Comparison of ENCODE assay signal across 20 mouse cellular contexts in the genomic region with DNA sequence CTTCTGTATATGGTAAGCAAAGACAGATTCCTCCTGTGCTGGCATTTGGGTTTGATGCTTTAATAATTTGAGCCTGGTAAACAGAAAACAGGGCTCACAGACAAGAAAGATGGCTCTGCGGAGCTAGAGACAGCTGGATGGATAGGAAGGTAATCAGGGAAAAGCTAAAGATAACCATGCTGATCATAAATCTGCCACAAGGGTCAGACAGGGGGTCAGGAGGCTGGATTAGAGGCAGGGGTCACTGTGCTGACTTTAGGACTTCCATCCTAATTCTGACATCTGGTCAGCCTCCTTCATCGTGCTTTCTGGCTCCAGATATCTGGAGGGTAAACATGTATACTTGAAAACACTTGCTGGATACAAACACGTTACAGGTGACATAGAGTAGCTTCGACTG.
DNase-seq lines count a peak whose midpoint lies in the region; TF ChIP-seq lines count a peak whose summit lies in the region.
"Had no signal": no experiment of that assay in that cellular context is flagged by ENCODE, and none has a peak within 500 bp of the region (broad histone marks: within the 10 kb centered on the region; RNA-seq: fewer than 3 reads in every experiment).

No protein-coding gene starts in this region.

- no peak for TF ChIP-seq CTCF in lung, adult 2 months (IDR thresholded peaks at IDR 0.05; ENCODE audit: insufficient read depth, low read length)

- TF ChIP-seq POLR2A in lung, adult 2 months (IDR thresholded peaks at IDR 0.05; ENCODE audit: borderline replicate concordance, extremely low read depth, low read depth, low read length): no peak

- H3K4me1 ChIP-seq in lung, adult 2 months (ENCODE audit: control insufficient read depth, insufficient read depth, low read length): peaks cover 22% of the 10 kb centered on the region
- H3K4me1 ChIP-seq: embryonic facial prominence, embryonic 12.5 days had no signal

- peak; percentile 65 for DNase-seq in embryo, embryonic 10 days (ENCODE audit: low spot score)
- DNase-seq in embryo, embryonic 11 days: no peak
- peak; percentile 69 for DNase-seq in embryo, embryonic 10.5 days (ENCODE audit: low spot score)
- peak; percentile 63 for DNase-seq in mesoderm, embryonic 11.5 days (ENCODE audit: low read depth, low spot score)
- DNase-seq in lung, adult 2 months: no peak
- DNase-seq in B cell, adult 2 months: no peak
- DNase-seq: adrenal gland, adult 2 months; adrenal gland, postnatal 10 days; adrenal gland, postnatal 25 days; cerebellum, adult 11 months; cerebellum, adult 18-20 months; cerebellum, adult 8-10 months; cerebellum, adult 9-11 months; cerebellum, postnatal 14 days; cerebellum, postnatal 36 days; forebrain, postnatal 0 days had no signal

- WGBS in lung, adult 2 months: 58% methylated on average over 4 of the region's 4 CpGs

- H3K4me3 ChIP-seq in lung, adult 2 months (replicated peaks; ENCODE audit: extremely low read depth, low read depth, low read length): no peak overlapping the region
- H3K4me3 ChIP-seq: embryonic facial prominence, embryonic 10.5 days; embryonic facial prominence, embryonic 12.5 days; forebrain, embryonic 13.5 days; forebrain, embryonic 15.5 days had no signal

Comparison
In these comparisons a context has a peak if more than half of its experiments do, and no peak if none do; other contexts are left out.
1. DNase-seq: peak in embryo, embryonic 10 days (single experiment), embryo, embryonic 10.5 days (single experiment) and mesoderm, embryonic 11.5 days (single experiment); none in embryo, embryonic 11 days (single experiment), lung, adult 2 months (single experiment) and B cell, adult 2 months (0 of 2).